Mouse (Mus musculus) liver, embryonic 12.5 days (tissue): ENCODE results near the gene Btnl1. TPM values are rescaled to one million over a fixed set of nuclear protein-coding genes. Genes with fewer than 3 reads are reported as not detected.

ENCODE experiments used
- ATAC-seq: fragments of 200-750 bp; cut with Nextera tagmentation; 2 replicates; pipeline ENCODE4 v1.8.0; 2017; ENCODE audit warnings: moderate number of reproducible peaks, mild to moderate bottlenecking, moderate library complexity
- H3K27ac ChIP-seq: fragments of 300-500 bp; sonication (generic); 2 replicates; pipeline ENCODE4 v1.5.1; 2016; ENCODE audit warnings: mild to moderate bottlenecking
- H3K27me3 ChIP-seq: fragments of 300-500 bp; sonication (generic); replicated peaks from 2 replicates; pipeline ENCODE4 v1.6.1; 2016; ENCODE audit warnings: mild to moderate bottlenecking, moderate library complexity
- H3K36me3 ChIP-seq: fragments of 300-500 bp; sonication (generic); 2 replicates; pipeline ENCODE4 v1.6.1; 2016; ENCODE audit warnings: mild to moderate bottlenecking, moderate library complexity
- H3K4me1 ChIP-seq: fragments of 300-500 bp; sonication (generic); 2 replicates; pipeline ENCODE4 v1.6.1; 2016
- H3K4me2 ChIP-seq: fragments of 300-500 bp; sonication (generic); 2 replicates; pipeline ENCODE4 v1.6.1; 2016; ENCODE audit warnings: mild to moderate bottlenecking, moderate library complexity
- H3K4me3 ChIP-seq: fragments of 300-500 bp; sonication (generic); 2 replicates; pipeline ENCODE4 v1.5.1; 2016; ENCODE audit warnings: mild to moderate bottlenecking, moderate library complexity
- H3K9ac ChIP-seq: fragments of 300-500 bp; sonication (generic); 2 replicates; pipeline ENCODE4 v1.6.1; 2016; ENCODE audit warnings: mild to moderate bottlenecking, moderate library complexity
- H3K9me3 ChIP-seq: fragments of 300-500 bp; sonication (generic); replicated peaks from 2 replicates; pipeline ENCODE4 v1.6.1; 2016; ENCODE audit warnings: mild to moderate bottlenecking, moderate library complexity
- WGBS: fragments of 180-500 bp; shearing (Covaris S2); methylation state at CpG from one replicate; pipeline ENCODE4 v1.1.7; 2016; ENCODE audit not compliant: insufficient replicate concordance; 5-methylcytosine and 5-hydroxymethylcytosine counted together
- polyA plus RNA-seq: library from polyadenylated mRNA; unstranded; fragments of >200 nt; fragmentation: Nextera tagmentation; extraction: Ambion mirVana; gene quantifications from 2 replicates; pipeline ENCODE4 v1.2.1, GENCODE M21; 2016

Btnl1 gene
- polyA plus RNA-seq, 1 experiment from 2014 or later: not detected

DNA sequence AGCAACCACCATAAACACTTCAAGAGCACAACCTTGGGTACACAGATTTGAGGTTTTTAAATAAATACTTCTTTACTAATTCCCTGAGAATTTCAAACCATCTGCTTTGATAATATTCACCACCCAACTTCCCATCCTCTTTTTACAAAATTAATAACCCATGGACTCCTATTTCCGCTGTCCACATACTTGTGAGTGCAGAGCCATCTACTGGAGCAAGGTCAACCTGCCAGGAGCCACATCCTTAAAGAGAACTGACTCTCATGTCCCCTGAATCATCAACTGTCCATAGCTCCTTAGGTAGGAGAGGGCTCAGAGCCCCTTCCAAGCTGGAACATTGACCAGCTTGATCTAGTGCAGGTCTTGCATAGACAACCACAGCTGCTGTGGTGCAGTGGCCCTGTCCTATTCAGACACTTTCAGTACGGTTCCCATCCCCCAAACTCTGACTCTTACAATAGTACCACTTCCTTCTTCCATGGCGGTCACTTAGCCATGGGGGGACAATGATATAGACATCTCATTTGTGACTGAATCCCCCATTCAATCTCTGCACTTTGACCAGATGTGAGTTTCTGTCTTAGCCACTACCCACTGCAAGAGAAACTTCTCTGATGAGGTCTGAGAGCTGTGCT is 13.1 kb upstream of the Btnl1 start:
- H3K4me3 ChIP-seq: no peak overlapping the region
- no peaks in the 10 kb centered on the region for H3K9me3 ChIP-seq
- H3K27me3 ChIP-seq: peaks cover 16% of the 10 kb centered on the region; the same call in 1 of the 2 replicates
- no peak overlapping the region for H3K4me2 ChIP-seq
- no peaks in the 10 kb centered on the region for H3K36me3 ChIP-seq
- H3K27ac ChIP-seq: no peak overlapping the region
- H3K4me1 ChIP-seq: no peaks in the 10 kb centered on the region
- H3K9ac ChIP-seq: no peak overlapping the region
- no peak for ATAC-seq
- WGBS: 46% methylated on average over 3 of the region's 3 CpGs

DNA sequence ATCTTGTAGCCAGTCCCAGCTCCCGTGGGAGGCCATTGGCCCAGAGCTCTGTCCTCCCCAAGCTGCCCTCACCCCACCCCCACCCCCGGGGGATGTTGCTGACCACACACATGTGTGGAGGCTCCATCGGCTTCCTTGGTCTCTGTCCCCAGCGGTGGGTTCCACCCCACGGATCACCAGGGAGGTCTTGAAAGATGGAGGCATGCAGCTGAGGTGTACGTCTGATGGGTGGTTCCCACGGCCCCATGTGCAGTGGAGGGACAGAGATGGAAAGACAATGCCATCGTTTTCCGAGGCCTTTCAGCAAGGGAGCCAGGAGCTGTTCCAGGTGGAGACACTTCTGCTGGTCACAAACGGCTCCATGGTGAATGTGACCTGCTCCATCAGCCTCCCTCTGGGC is 11.9 kb upstream of the Btnl1 start:
- no peaks in the 10 kb centered on the region for H3K36me3 ChIP-seq
- no peak for ATAC-seq
- 60% methylated on average over 10 of the region's 10 CpGs for WGBS
- peaks cover 16% of the 10 kb centered on the region; the same call in 1 of the 2 replicates for H3K27me3 ChIP-seq
- no peaks in the 10 kb centered on the region for H3K4me1 ChIP-seq
- H3K4me2 ChIP-seq: no peak overlapping the region
- H3K9me3 ChIP-seq: no peaks in the 10 kb centered on the region
- no peak overlapping the region for H3K9ac ChIP-seq
- H3K27ac ChIP-seq: no peak overlapping the region
- H3K4me3 ChIP-seq: no peak overlapping the region

DNA sequence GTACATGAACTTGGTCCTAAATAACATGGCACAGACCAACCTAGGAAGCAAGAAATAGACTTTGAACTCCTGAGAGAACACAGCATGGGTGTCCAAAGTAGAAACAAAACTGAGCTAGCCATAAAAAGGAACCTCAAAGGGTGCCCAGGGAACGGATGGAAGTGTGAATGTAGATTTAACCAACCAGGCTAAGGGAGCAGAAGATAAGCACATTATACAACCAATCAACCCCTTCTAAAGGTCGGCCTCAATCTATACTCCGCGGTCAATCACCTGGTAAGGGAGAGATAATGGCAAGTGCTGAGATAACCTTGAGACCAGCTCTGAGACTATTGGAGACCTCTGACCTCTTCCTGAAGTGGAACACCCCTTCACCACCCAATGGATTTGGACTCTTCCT is 6.4 kb upstream of the Btnl1 start:
- 47% methylated on average over 4 of the region's 4 CpGs for WGBS
- Histone ChIP-seq H3K4me2 (no peak overlapping the region), H3K36me3 (no peaks in the 10 kb centered on the region), H3K27me3 (peaks cover 34% of the 10 kb centered on the region; the same call in 1 of the 2 replicates), H3K4me3 (no peak overlapping the region), H3K4me1 (no peaks in the 10 kb centered on the region), H3K27ac (no peak overlapping the region), H3K9me3 (no peaks in the 10 kb centered on the region), H3K9ac (no peak overlapping the region)
- ATAC-seq: no peak

DNA sequence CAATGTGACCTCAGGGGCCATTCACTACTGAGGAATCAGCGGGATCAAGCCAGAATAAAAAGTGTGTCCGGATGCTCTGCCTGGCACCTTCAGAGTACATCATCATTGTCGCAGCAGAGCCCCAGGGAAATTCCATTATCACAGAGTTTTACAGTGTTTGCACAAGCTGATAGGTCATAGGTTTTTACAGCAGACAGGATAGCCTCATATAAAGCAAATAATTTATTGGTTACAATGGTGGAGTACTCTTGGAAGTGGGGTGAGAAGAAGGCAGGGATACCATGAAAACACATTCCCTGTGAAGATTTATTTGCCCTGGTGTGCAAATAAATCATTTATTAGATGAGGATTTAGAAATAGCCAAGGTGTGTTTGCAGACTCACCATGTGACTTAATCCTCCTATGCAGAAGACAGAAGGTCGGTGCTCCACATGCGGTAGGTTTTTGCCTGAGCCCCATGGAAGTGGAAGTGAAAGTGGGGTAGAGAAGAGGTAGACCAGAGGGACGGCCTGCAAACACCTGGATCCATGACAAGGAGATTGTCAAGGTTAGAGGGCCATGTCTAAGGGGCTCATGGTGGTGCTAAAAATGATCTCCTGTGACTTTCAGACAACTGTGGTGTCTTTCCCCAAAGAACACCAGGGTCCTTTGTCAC is 3.8 kb upstream of the Btnl1 start:
- no peaks in the 10 kb centered on the region for H3K4me1 ChIP-seq
- no peaks in the 10 kb centered on the region for H3K36me3 ChIP-seq
- H3K4me2 ChIP-seq: no peak overlapping the region
- no peak overlapping the region for H3K4me3 ChIP-seq
- H3K9me3 ChIP-seq: no peaks in the 10 kb centered on the region
- ATAC-seq: no peak
- peaks cover 41% of the 10 kb centered on the region; the same call in 1 of the 2 replicates for H3K27me3 ChIP-seq
- no peak overlapping the region for H3K27ac ChIP-seq
- 58% methylated on average over 6 of the region's 6 CpGs for WGBS
- H3K9ac ChIP-seq: no peak overlapping the region

DNA sequence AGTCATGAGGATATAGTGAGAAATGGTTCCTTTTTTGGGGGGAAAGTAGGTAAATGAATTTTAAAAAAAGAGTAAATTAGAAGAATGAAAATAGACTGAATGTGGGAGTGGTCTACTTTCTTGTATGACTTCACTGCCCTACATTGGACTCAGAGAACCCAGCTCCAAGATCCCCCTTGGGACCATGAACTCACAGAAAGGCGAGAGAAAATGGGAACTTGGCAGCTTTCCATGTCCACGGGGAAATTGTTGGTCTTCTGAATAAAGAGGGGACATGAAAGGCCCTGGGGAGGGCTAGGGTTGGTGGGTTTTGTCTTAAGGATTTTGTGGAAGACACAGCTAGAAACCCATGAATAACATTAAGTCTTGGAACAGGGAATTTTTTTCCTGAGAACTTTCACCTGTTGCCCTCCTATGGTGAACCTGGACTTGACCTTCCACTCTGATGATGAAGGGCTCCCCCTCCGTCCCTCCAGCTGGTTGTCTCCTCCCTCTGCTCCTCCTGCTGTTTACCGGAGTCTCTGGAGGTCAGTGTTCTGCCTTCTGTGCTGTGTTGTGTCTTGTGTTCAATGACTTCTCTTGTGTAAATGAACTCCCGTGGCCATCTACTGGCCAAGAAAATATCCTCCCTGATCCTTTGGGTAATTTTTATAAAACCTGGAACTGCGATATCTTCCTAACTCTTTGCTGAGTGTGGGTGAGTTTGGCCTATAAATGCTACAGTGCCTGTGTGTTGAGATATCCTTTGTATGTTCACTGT is 698 bp downstream of the Btnl1 start:
- 47% methylated on average over 6 of the region's 6 CpGs for WGBS
- no peak overlapping the region for H3K4me3 ChIP-seq
- H3K27me3 ChIP-seq: peaks cover 33% of the 10 kb centered on the region; the same call in 1 of the 2 replicates
- H3K9ac ChIP-seq: no peak overlapping the region
- H3K4me2 ChIP-seq: no peak overlapping the region
- no peak for ATAC-seq
- H3K4me1 ChIP-seq: no peaks in the 10 kb centered on the region
- no peaks in the 10 kb centered on the region for H3K36me3 ChIP-seq
- no peak overlapping the region for H3K27ac ChIP-seq
- no peaks in the 10 kb centered on the region for H3K9me3 ChIP-seq

DNA sequence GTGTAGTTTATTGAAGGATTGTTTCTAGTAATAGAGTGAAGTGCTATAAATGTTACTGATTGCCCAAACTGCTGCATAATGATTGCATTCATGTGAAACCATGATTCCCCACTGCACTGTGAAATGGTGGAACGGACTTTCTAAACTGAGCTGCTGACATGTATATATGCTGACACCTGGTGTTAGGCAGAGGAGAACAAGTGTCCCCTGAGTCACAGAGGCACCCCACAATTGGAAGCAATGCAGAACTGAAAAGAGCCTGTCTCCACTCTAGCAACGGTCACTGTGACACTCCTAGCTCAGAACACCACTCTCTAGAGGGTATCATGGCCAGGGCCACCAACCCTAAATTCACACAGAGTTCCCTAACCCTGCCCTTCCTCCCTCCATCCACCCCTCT is 1.8 kb downstream of the Btnl1 start:
- Histone ChIP-seq H3K27ac (no peak overlapping the region), H3K9ac (no peak overlapping the region), H3K4me1 (no peaks in the 10 kb centered on the region), H3K27me3 (peaks cover 23% of the 10 kb centered on the region; the same call in 1 of the 2 replicates), H3K36me3 (no peaks in the 10 kb centered on the region), H3K4me2 (no peak overlapping the region), H3K4me3 (no peak overlapping the region), H3K9me3 (no peaks in the 10 kb centered on the region)
- WGBS: 67% methylated on average over 2 of the region's 2 CpGs
- no peak for ATAC-seq

DNA sequence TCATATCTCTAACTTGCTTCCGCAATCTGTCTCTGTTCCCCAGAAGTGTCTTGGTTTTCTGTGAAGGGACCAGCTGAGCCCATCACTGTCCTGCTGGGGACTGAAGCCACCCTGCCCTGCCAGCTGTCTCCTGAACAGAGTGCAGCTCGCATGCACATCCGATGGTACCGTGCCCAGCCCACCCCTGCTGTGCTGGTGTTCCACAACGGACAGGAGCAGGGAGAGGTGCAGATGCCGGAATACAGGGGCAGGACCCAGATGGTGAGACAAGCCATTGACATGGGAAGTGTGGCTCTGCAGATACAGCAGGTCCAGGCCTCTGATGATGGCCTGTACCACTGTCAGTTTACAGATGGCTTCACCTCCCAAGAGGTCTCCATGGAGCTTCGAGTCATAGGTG is 2.5 kb downstream of the Btnl1 start:
- H3K27me3 ChIP-seq: peaks cover 16% of the 10 kb centered on the region; the same call in 1 of the 2 replicates
- ATAC-seq: no peak
- 64% methylated on average over 7 of the region's 7 CpGs for whole genome bisulfite sequencing

DNA sequence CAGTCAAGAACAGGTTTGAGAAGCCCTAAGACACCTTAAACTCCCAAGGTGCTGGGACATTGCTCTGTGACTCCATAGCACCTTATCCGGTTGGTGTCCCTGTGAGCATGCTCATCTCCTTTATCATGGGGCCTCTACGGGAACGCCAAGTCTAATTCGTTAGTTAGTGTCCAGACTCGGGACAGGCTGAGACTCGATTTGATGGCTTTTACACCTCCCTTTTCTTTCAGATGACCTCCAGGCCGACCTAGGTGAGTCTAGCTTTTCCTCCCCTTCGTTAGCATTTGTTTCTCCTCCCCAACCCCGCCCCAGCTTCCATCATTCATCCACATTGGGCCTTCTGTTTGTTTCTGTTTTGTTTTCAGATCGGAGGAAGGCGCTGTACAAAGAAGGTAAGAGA is 4.9 kb downstream of the Btnl1 start:
- no peak overlapping the region for H3K9ac ChIP-seq
- H3K36me3 ChIP-seq: no peaks in the 10 kb centered on the region
- 66% methylated on average over 11 of the region's 11 CpGs for WGBS

More for the DNA sequence above, 2.5 kb downstream of the Btnl1 start:
- no peaks in the 10 kb centered on the region for H3K36me3 ChIP-seq
- no peak overlapping the region for H3K4me2 ChIP-seq
- H3K27ac ChIP-seq: no peak overlapping the region
- H3K4me3 ChIP-seq: no peak overlapping the region
- H3K4me1 ChIP-seq: no peaks in the 10 kb centered on the region
- no peak overlapping the region for H3K9ac ChIP-seq
- no peaks in the 10 kb centered on the region for H3K9me3 ChIP-seq

DNA sequence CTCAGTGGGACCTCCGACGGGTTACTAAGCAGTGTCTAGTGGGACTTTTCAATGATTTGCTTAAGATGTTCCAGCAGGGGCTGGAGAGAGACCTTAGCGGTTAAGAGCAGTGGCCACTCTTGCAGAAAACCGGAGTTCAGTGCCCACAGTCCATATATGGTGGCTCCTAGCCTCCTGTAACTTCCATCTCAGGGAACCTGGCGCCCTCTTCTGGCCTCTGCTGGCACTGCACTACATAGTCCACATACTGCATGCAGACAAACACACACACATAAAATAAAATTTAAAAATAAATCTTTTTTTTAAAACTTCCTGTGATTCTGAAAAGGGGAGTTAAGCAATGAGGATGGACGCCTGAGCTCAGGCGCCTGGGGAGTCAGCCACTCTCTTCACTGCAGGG is 6.3 kb downstream of the Btnl1 start:
- Histone ChIP-seq H3K36me3 (no peaks in the 10 kb centered on the region), H3K27ac (no peak overlapping the region), H3K4me1 (no peaks in the 10 kb centered on the region), H3K9ac (no peak overlapping the region), H3K4me3 (no peak overlapping the region), H3K4me2 (no peak overlapping the region), H3K27me3 (0 out of 2 replicates have a peak, but pooled peaks cover 4% of the 10 kb centered on the region), H3K9me3 (no peaks in the 10 kb centered on the region)
- no peak for ATAC-seq
- whole genome bisulfite sequencing: 62% methylated on average over 7 of the region's 7 CpGs

More for the DNA sequence above, 4.9 kb downstream of the Btnl1 start:
- ATAC-seq: no peak
- Histone ChIP-seq H3K27me3 (peaks cover 14% of the 10 kb centered on the region; the same call in 1 of the 2 replicates), H3K27ac (no peak overlapping the region), H3K4me3 (no peak overlapping the region), H3K4me1 (no peaks in the 10 kb centered on the region), H3K4me2 (no peak overlapping the region), H3K9me3 (no peaks in the 10 kb centered on the region)

DNA sequence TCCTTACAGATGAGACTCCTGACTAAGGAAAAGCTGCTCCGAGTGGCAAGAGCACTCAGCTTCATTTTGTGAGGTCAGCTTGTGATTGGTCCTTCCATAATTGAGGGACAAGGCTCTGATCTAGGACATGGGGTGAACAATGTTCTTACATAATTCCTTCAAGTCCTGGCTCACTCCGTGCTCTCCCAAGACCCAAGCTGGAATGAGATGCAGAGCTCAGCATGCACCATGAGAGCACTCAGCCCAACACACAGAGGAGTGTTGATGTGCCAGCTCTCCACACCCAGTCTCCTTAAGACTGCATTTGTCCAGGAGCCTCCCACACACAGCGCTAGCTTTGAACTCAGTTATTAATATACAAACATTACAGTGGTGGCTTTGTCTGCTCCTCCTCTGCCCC is 7.8 kb downstream of the Btnl1 start:
- ATAC-seq: no peak
- Histone ChIP-seq H3K27me3 (peaks cover 4% of the 10 kb centered on the region; the same call in 1 of the 2 replicates), H3K9me3 (no peaks in the 10 kb centered on the region), H3K4me2 (no peak overlapping the region), H3K4me1 (no peaks in the 10 kb centered on the region), H3K9ac (no peak overlapping the region), H3K36me3 (no peaks in the 10 kb centered on the region), H3K27ac (no peak overlapping the region), H3K4me3 (no peak overlapping the region)
- 72% methylated on average over 3 of the region's 3 CpGs for WGBS

DNA sequence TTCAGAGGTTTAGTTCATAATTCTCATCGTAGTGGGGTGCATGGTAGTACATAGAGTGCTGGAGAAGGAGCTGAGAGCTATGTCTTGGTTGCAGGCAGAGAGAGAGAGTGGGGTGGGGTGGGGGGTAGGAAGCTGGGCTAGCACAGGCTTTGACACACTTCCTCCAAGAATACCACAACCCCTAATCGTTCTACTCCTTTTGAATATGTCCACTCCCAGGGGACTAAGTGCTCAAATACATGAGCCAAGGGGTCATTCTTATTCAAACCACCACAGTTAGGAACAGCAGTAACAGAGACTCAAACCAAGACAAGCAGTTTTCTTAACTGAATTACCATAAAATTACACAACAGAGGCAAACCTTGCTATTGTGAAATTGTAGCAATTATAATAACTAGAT is 9.7 kb downstream of the Btnl1 start:
- Histone ChIP-seq H3K36me3 (no peaks in the 10 kb centered on the region), H3K27ac (no peak overlapping the region), H3K9me3 (no peaks in the 10 kb centered on the region), H3K9ac (no peak overlapping the region), H3K4me3 (no peak overlapping the region), H3K4me1 (no peaks in the 10 kb centered on the region), H3K4me2 (no peak overlapping the region), H3K27me3 (peaks cover 9% of the 10 kb centered on the region)
- WGBS: 36% methylated on average over 2 of the region's 2 CpGs
- no peak for ATAC-seq

DNA sequence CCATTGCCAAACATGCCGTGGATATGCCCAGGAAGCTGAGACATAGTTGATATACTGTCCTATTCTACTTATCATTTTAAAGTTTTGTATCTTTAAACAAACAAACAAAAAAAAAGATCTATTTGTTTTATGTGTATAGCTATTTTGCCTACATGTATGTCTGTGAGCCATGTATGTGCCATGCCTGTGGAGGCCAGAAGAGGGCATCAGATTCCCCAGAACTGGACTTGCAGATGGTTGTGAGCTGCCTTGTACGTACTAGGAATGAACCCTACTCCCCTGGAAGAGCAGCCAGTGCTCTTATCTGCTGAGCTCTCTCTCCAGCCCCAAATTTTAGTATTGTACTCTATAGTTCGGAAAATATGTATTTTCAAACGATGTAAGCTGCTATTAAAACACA is 11.6 kb downstream of the Btnl1 start:
- Histone ChIP-seq H3K27ac (no peak overlapping the region), H3K4me2 (no peak overlapping the region), H3K9me3 (no peaks in the 10 kb centered on the region), H3K9ac (no peak overlapping the region), H3K4me3 (no peak overlapping the region), H3K36me3 (no peaks in the 10 kb centered on the region), H3K27me3 (peaks cover 22% of the 10 kb centered on the region), H3K4me1 (0 out of 2 replicates have a peak, but pooled peaks cover 2% of the 10 kb centered on the region)
- 29% methylated on average over 4 of the region's 4 CpGs for WGBS
- ATAC-seq: no peak
